Comparison of ENCODE assay signal across 21 mouse cellular contexts in genomic region chr9:54560831-54561601, GRCm38 (mm10). TPM values are rescaled to one million over a fixed set of nuclear protein-coding genes. Genes with fewer than 3 reads are reported as not detected.
DNase-seq lines count a peak whose midpoint lies in the region; ATAC-seq and TF ChIP-seq lines count a peak whose summit lies in the region.
"Had no signal": no experiment of that assay in that cellular context is flagged by ENCODE, and none has a peak within 500 bp of the region (broad histone marks: within the 10 kb centered on the region; RNA-seq: fewer than 3 reads in every experiment).

No protein-coding gene starts in this region.

- dilution Hi-C loops in CH12.LX (cut with MboI; ENCODE audit: extremely low pct_ligation_motif_present, extremely low pct_unique_long_range_greater_than_20kb, low sequenced_read_pairs), result no loop called here

- H3K4me2 ChIP-seq in forebrain, embryonic 14.5 days (ENCODE audit: low read length), result no peak overlapping the region
- H3K4me2 ChIP-seq in forebrain, postnatal 0 days (ENCODE audit: low read depth), result no peak overlapping the region
- peak overlapping the region; percentile 64; the same call in 1 of the 2 replicates for H3K4me2 ChIP-seq in hindbrain, embryonic 15.5 days
- H3K4me2 ChIP-seq in hindbrain, embryonic 14.5 days (replicated peaks), result no peak overlapping the region
- H3K4me2 ChIP-seq in CH12.LX (ENCODE audit: insufficient read depth, low read depth, poor library complexity, severe bottlenecking), result no peak overlapping the region

- H3K9ac ChIP-seq in forebrain, embryonic 14.5 days (ENCODE audit: low read length), result 0 out of 2 replicates have a peak overlapping the region, but pooled peaks have one; percentile 67
- no peak overlapping the region for H3K9ac ChIP-seq in forebrain, postnatal 0 days
- H3K9ac ChIP-seq in hindbrain, embryonic 15.5 days, result no peak overlapping the region
- H3K9ac ChIP-seq in hindbrain, embryonic 14.5 days, result no peak overlapping the region
- H3K9ac ChIP-seq in CH12.LX (ENCODE audit: insufficient read depth, low read depth) (no peak overlapping the region), MEL (ENCODE audit: control insufficient read depth, low read depth, low read length, poor library complexity, severe bottlenecking) (no peak overlapping the region)
- H3K9ac ChIP-seq: intestine, embryonic 15.5 days had no signal

- no peaks in the 10 kb centered on the region for H3K9me3 ChIP-seq in forebrain, embryonic 14.5 days (replicated peaks; ENCODE audit: control insufficient read depth, low read length)
- no peaks in the 10 kb centered on the region for H3K9me3 ChIP-seq in forebrain, postnatal 0 days (ENCODE audit: low read length)
- no peaks in the 10 kb centered on the region for H3K9me3 ChIP-seq in hindbrain, embryonic 15.5 days
- H3K9me3 ChIP-seq in hindbrain, embryonic 14.5 days (ENCODE audit: control insufficient read depth, low read length), result no peaks in the 10 kb centered on the region
- H3K9me3 ChIP-seq in CH12.LX (replicated peaks; ENCODE audit: low read length) (peaks cover 12% of the 10 kb centered on the region), MEL (replicated peaks; ENCODE audit: insufficient read depth, low read length) (no peaks in the 10 kb centered on the region)
- H3K9me3 ChIP-seq: embryonic facial prominence, embryonic 13.5 days; intestine, embryonic 15.5 days; limb, embryonic 12.5 days; liver, embryonic 12.5 days; stomach, embryonic 15.5 days had no signal

- DNase-seq in forebrain, embryonic 14.5 days (ENCODE audit: low spot score), result no peak
- DNase-seq in forebrain, postnatal 0 days, result no peak
- DNase-seq in hindbrain, embryonic 14.5 days (ENCODE audit: low spot score), result no peak
- DNase-seq in CH12.LX (ENCODE audit: extremely low read depth), result no peak
- no peak for DNase-seq in MEL (ENCODE audit: low read depth, low spot score)
- DNase-seq in spleen, postnatal 10 days (ENCODE audit: low spot score in 2 of 2), result no peak

- no peak for TF ChIP-seq POLR2A in CH12.LX (IDR thresholded peaks at IDR 0.05; ENCODE audit: low read depth, low read length)
- no peak for TF ChIP-seq POLR2A in MEL (IDR thresholded peaks at IDR 0.05; ENCODE audit: control insufficient read depth in 1 of 2, insufficient read depth in 1 of 2, low read depth in 1 of 2, low read length in 2 of 2, poor library complexity in 1 of 2)

- TF ChIP-seq EP300 in CH12.LX (IDR thresholded peaks at IDR 0.05; ENCODE audit: low read length) (no peak), MEL (IDR thresholded peaks at IDR 0.05; ENCODE audit: low read depth in 1 of 2, low read length in 2 of 2) (no peak)

- no peak overlapping the region for H3K4me3 ChIP-seq in forebrain, embryonic 14.5 days (ENCODE audit: low read depth, low read length)
- no peak overlapping the region for H3K4me3 ChIP-seq in forebrain, postnatal 0 days (ENCODE audit: low read depth, low read length)
- no peak overlapping the region for H3K4me3 ChIP-seq in hindbrain, embryonic 15.5 days
- no peak overlapping the region for H3K4me3 ChIP-seq in hindbrain, embryonic 14.5 days (replicated peaks; ENCODE audit: low read length)
- H3K4me3 ChIP-seq in CH12.LX (replicated peaks in 1 of 3; ENCODE audit: low read depth in 2 of 3, low read length in 2 of 3, poor library complexity in 1 of 3) (no peak overlapping the region), MEL (ENCODE audit: control insufficient read depth in 1 of 2, insufficient read depth in 1 of 2, low read depth in 2 of 2, low read length in 2 of 2) (no peak overlapping the region)

- H3K36me3 ChIP-seq in forebrain, embryonic 14.5 days (ENCODE audit: control insufficient read depth, insufficient read depth, low read length), result no peaks in the 10 kb centered on the region
- no peaks in the 10 kb centered on the region for H3K36me3 ChIP-seq in forebrain, postnatal 0 days (ENCODE audit: insufficient read depth)
- no peaks in the 10 kb centered on the region for H3K36me3 ChIP-seq in hindbrain, embryonic 15.5 days
- no peaks in the 10 kb centered on the region for H3K36me3 ChIP-seq in hindbrain, embryonic 14.5 days (replicated peaks; ENCODE audit: control insufficient read depth, insufficient read depth)
- H3K36me3 ChIP-seq in CH12.LX (replicated peaks in 1 of 2; ENCODE audit: control insufficient read depth in 1 of 2, insufficient read depth in 1 of 2, low read length in 1 of 2) (no peaks in the 10 kb centered on the region), MEL (ENCODE audit: control insufficient read depth in 1 of 2, insufficient read depth in 2 of 2, low read length in 2 of 2) (peaks cover 0 to 4% of the 10 kb centered on the region in 2 experiments; a peak in 2 of 4 replicates)
- H3K36me3 ChIP-seq: embryonic facial prominence, embryonic 13.5 days; intestine, embryonic 15.5 days; limb, embryonic 12.5 days; liver, embryonic 12.5 days; stomach, embryonic 15.5 days had no signal

- no peak for ATAC-seq in forebrain, embryonic 14.5 days
- no peak for ATAC-seq in forebrain, postnatal 0 days
- no peak for ATAC-seq in hindbrain, embryonic 15.5 days (ENCODE audit: low FRiP score, low read depth)
- ATAC-seq in hindbrain, embryonic 14.5 days (ENCODE audit: low FRiP score), result no peak

- no peak for TF ChIP-seq CTCF in forebrain, postnatal 0 days (IDR thresholded peaks at IDR 0.05; ENCODE audit: low read depth)
- TF ChIP-seq CTCF in CH12.LX (conservative IDR thresholded peaks at IDR 0.05 in 1 of 2, IDR thresholded peaks at IDR 0.05 in 1 of 2; ENCODE audit: low read depth in 2 of 2, low read length in 2 of 2), result no peak
- no peak for TF ChIP-seq CTCF in MEL (IDR thresholded peaks at IDR 0.05 in 2 of 3, conservative IDR thresholded peaks at IDR 0.05 in 1 of 3; ENCODE audit: control insufficient read depth in 1 of 3, insufficient read depth in 1 of 3, low read depth in 2 of 3, low read length in 3 of 3, poor library complexity in 1 of 3, severe bottlenecking in 1 of 3)

- in situ Hi-C loops in CH12.LX (cut with MboI; ENCODE audit: low pct_ligation_motif_present, low pct_unique_long_range_greater_than_20kb, low sequenced_read_pairs), result no loop called here

- WGBS in forebrain, embryonic 14.5 days, result 84% methylated on average over 8 of the region's 8 CpGs
- WGBS in forebrain, postnatal 0 days, result 85% methylated on average over 8 of the region's 8 CpGs
- 93% methylated on average over 8 of the region's 8 CpGs for WGBS in hindbrain, embryonic 15.5 days
- 87% methylated on average over 8 of the region's 8 CpGs for WGBS in hindbrain, embryonic 14.5 days

- H3K27me3 ChIP-seq in forebrain, embryonic 14.5 days (replicated peaks; ENCODE audit: control insufficient read depth, insufficient read depth, low read length), result no peaks in the 10 kb centered on the region
- no peaks in the 10 kb centered on the region for H3K27me3 ChIP-seq in forebrain, postnatal 0 days (ENCODE audit: insufficient read depth, low read length)
- no peaks in the 10 kb centered on the region for H3K27me3 ChIP-seq in hindbrain, embryonic 15.5 days
- no peaks in the 10 kb centered on the region for H3K27me3 ChIP-seq in hindbrain, embryonic 14.5 days (ENCODE audit: control insufficient read depth, insufficient read depth, low read length)
- H3K27me3 ChIP-seq in CH12.LX (replicated peaks), result no peaks in the 10 kb centered on the region
- H3K27me3 ChIP-seq in MEL (ENCODE audit: control insufficient read depth in 1 of 2, insufficient read depth in 2 of 2, low read length in 2 of 2), result no peaks in the 10 kb centered on the region
- H3K27me3 ChIP-seq: embryonic facial prominence, embryonic 13.5 days; intestine, embryonic 15.5 days; Patski; stomach, embryonic 15.5 days had no signal

- no peak for TF ChIP-seq RAD21 in CH12.LX (IDR thresholded peaks at IDR 0.05; ENCODE audit: low read depth, low read length)
- TF ChIP-seq RAD21 in MEL (IDR thresholded peaks at IDR 0.05; ENCODE audit: low read depth, low read length), result no peak

- peaks cover 6% of the 10 kb centered on the region; the same call in 1 of the 2 replicates for H3K4me1 ChIP-seq in forebrain, embryonic 14.5 days (ENCODE audit: control insufficient read depth, insufficient read depth, low read length)
- H3K4me1 ChIP-seq in forebrain, postnatal 0 days (ENCODE audit: insufficient read depth), result peaks cover 5% of the 10 kb centered on the region; the same call in 1 of the 2 replicates
- H3K4me1 ChIP-seq in hindbrain, embryonic 15.5 days (replicated peaks), result peaks cover 15% of the 10 kb centered on the region
- H3K4me1 ChIP-seq in hindbrain, embryonic 14.5 days (replicated peaks; ENCODE audit: control insufficient read depth, insufficient read depth, low read length), result no peaks in the 10 kb centered on the region; the same call in 1 of the 2 replicates
- H3K4me1 ChIP-seq in CH12.LX (ENCODE audit: control insufficient read depth in 1 of 2, insufficient read depth in 2 of 2) (peaks cover 7 to 28% of the 10 kb centered on the region in 2 experiments; a peak in 3 of 4 replicates), MEL (ENCODE audit: control insufficient read depth in 1 of 2, insufficient read depth in 2 of 2, low read length in 2 of 2) (peaks cover 10 to 11% of the 10 kb centered on the region in 2 experiments)

- H3K27ac ChIP-seq in forebrain, embryonic 14.5 days (ENCODE audit: low read depth, low read length), result no peak overlapping the region
- H3K27ac ChIP-seq in forebrain, postnatal 0 days (ENCODE audit: low read depth, low read length), result no peak overlapping the region
- no peak overlapping the region; the same call in 1 of the 2 replicates for H3K27ac ChIP-seq in hindbrain, embryonic 15.5 days (replicated peaks)
- no peak overlapping the region for H3K27ac ChIP-seq in hindbrain, embryonic 14.5 days
- H3K27ac ChIP-seq in CH12.LX (ENCODE audit: insufficient read depth, low read depth) (no peak overlapping the region), MEL (ENCODE audit: control insufficient read depth, low read depth, low read length) (no peak overlapping the region)
- H3K27ac ChIP-seq: embryonic facial prominence, embryonic 13.5 days; intestine, embryonic 15.5 days; limb, embryonic 12.5 days; liver, embryonic 12.5 days; stomach, embryonic 15.5 days had no signal

- H3K79me2 ChIP-seq in CH12.LX (replicated peaks; ENCODE audit: control insufficient read depth, extremely low read depth, insufficient read depth, poor library complexity, severe bottlenecking) (no peaks in the 10 kb centered on the region), MEL (ENCODE audit: control insufficient read depth, insufficient read depth, low read length, poor library complexity) (no peaks in the 10 kb centered on the region)

RNA-seq across cellular contexts. Expression of gene Cib2, which starts 1.0 kb away (rescaled TPM):
- polyA plus RNA-seq in forebrain, embryonic 14.5 days (2014; fragmentation: Nextera tagmentation; extraction: Ambion mirVana), result 42.7 and 43.4 TPM in 2 replicates
- 56.7 and 61.2 TPM in 2 replicates for total RNA-seq in forebrain, postnatal 0 days (2014; rRNA removed)
- 66.5 and 72.5 TPM in 2 replicates for polyA plus RNA-seq in forebrain, postnatal 0 days (2015; fragmentation: Nextera tagmentation; extraction: Ambion mirVana)
- 61.6 and 62.3 TPM in 2 replicates for polyA plus RNA-seq in hindbrain, embryonic 15.5 days (2015; fragmentation: Nextera tagmentation; extraction: Ambion mirVana)
- 67.3 and 69.4 TPM in 2 replicates for polyA plus RNA-seq in hindbrain, embryonic 14.5 days (2014; fragmentation: Nextera tagmentation; extraction: Ambion mirVana)
- 2.0 and 2.1 TPM in 2 replicates for total RNA-seq in CH12.LX (2012; rRNA removed)
- 3.3 and 3.4 TPM in 2 replicates for total RNA-seq in CH12.LX (2014; rRNA removed)
- polyA plus RNA-seq in CH12.LX (2012; ENCODE audit: insufficient read length, low read depth), result 2.3 and 3.5 TPM in 2 replicates
- total RNA-seq in MEL (2012; rRNA removed), result 5.0 and 7.3 TPM in 2 replicates
- polyA plus RNA-seq in MEL (2012; ENCODE audit: insufficient read depth in 1 of 2, insufficient read length in 2 of 2, low read depth in 1 of 2, low replicate concordance in 2 of 2, missing spikeins in 1 of 2), result 1 to 10 TPM in 1 of 2 experiments, not detected in 1; 9.0 TPM
- total RNA-seq: hematopoietic stem cell, adult 5-6 weeks; megakaryocyte-erythroid progenitor cell, adult 5-6 weeks had no signal

RNA-seq across cellular contexts. Expression of gene Sh2d7, which starts 22.2 kb away (rescaled TPM):
- 0.10 TPM in 2 replicates for polyA plus RNA-seq in forebrain, embryonic 14.5 days (2014; fragmentation: Nextera tagmentation; extraction: Ambion mirVana)
- not detected in 2 replicates for total RNA-seq in forebrain, postnatal 0 days (2014; rRNA removed)
- polyA plus RNA-seq in forebrain, postnatal 0 days (2015; fragmentation: Nextera tagmentation; extraction: Ambion mirVana), result 0.05 TPM in 1 of 2 replicates, not detected in the other
- polyA plus RNA-seq in hindbrain, embryonic 15.5 days (2015; fragmentation: Nextera tagmentation; extraction: Ambion mirVana), result 0.09 TPM in 1 of 2 replicates, not detected in the other
- polyA plus RNA-seq in hindbrain, embryonic 14.5 days (2014; fragmentation: Nextera tagmentation; extraction: Ambion mirVana), result not detected in 2 replicates
- total RNA-seq in CH12.LX (2012; rRNA removed) (0.81 and 0.84 TPM in 2 replicates), CH12.LX (2014; rRNA removed) (0.83 and 0.90 TPM in 2 replicates), MEL (2012; rRNA removed) (0.04 TPM in 1 of 2 replicates, not detected in the other)
- polyA plus RNA-seq in CH12.LX (2012; ENCODE audit: insufficient read length, low read depth) (0.52 and 0.56 TPM in 2 replicates), MEL (2012; ENCODE audit: insufficient read depth in 1 of 2, insufficient read length in 2 of 2, low read depth in 1 of 2, low replicate concordance in 2 of 2, missing spikeins in 1 of 2) (not detected)
- total RNA-seq: adrenal gland, postnatal 14 days; heart, adult 8-10 months; hematopoietic stem cell, adult 5-6 weeks; layer of hippocampus, postnatal 10 days; megakaryocyte-erythroid progenitor cell, adult 5-6 weeks had no signal
- polyA plus RNA-seq: activated CD4-positive, CD25-positive, alpha-beta regulatory T cell, adult 4 months; embryonic facial prominence, embryonic 13.5 days; heart, embryonic 16.5 days; intestine, embryonic 15.5 days; limb, embryonic 12.5 days; liver, embryonic 12.5 days; neural tube, embryonic 11.5 days; stomach, embryonic 15.5 days had no signal

RNA-seq across cellular contexts. Expression of gene Idh3a, which starts 25.1 kb away (rescaled TPM):
- polyA plus RNA-seq in forebrain, embryonic 14.5 days (2014; fragmentation: Nextera tagmentation; extraction: Ambion mirVana), result 141 and 175 TPM in 2 replicates
- 94.6 and 100 TPM in 2 replicates for total RNA-seq in forebrain, postnatal 0 days (2014; rRNA removed)
- 171 and 183 TPM in 2 replicates for polyA plus RNA-seq in forebrain, postnatal 0 days (2015; fragmentation: Nextera tagmentation; extraction: Ambion mirVana)
- 159 and 160 TPM in 2 replicates for polyA plus RNA-seq in hindbrain, embryonic 15.5 days (2015; fragmentation: Nextera tagmentation; extraction: Ambion mirVana)
- 166 and 198 TPM in 2 replicates for polyA plus RNA-seq in hindbrain, embryonic 14.5 days (2014; fragmentation: Nextera tagmentation; extraction: Ambion mirVana)
- total RNA-seq in CH12.LX (2012; rRNA removed), result 102 and 135 TPM in 2 replicates
- total RNA-seq in CH12.LX (2014; rRNA removed), result 192 and 198 TPM in 2 replicates
- polyA plus RNA-seq in CH12.LX (2012; ENCODE audit: insufficient read length, low read depth), result 178 and 186 TPM in 2 replicates
- 160 and 170 TPM in 2 replicates for total RNA-seq in MEL (2012; rRNA removed)
- polyA plus RNA-seq in MEL (2012; ENCODE audit: insufficient read depth in 1 of 2, insufficient read length in 2 of 2, low read depth in 1 of 2, low replicate concordance in 2 of 2, missing spikeins in 1 of 2), result 100 to 1,000 TPM; 205 to 282 TPM

RNA-seq across cellular contexts. Expression of gene Dmxl2, which starts 59.6 kb away (rescaled TPM):
- 39.5 and 53.7 TPM in 2 replicates for polyA plus RNA-seq in forebrain, embryonic 14.5 days (2014; fragmentation: Nextera tagmentation; extraction: Ambion mirVana)
- 108 and 129 TPM in 2 replicates for total RNA-seq in forebrain, postnatal 0 days (2014; rRNA removed)
- polyA plus RNA-seq in forebrain, postnatal 0 days (2015; fragmentation: Nextera tagmentation; extraction: Ambion mirVana), result 23.6 and 39.7 TPM in 2 replicates
- polyA plus RNA-seq in hindbrain, embryonic 15.5 days (2015; fragmentation: Nextera tagmentation; extraction: Ambion mirVana), result 56.0 and 59.9 TPM in 2 replicates
- polyA plus RNA-seq in hindbrain, embryonic 14.5 days (2014; fragmentation: Nextera tagmentation; extraction: Ambion mirVana), result 71.2 and 71.8 TPM in 2 replicates
- total RNA-seq in CH12.LX (2012; rRNA removed) (20.1 and 23.7 TPM in 2 replicates), CH12.LX (2014; rRNA removed) (21.8 and 24.2 TPM in 2 replicates), MEL (2012; rRNA removed) (6.1 and 6.9 TPM in 2 replicates)
- polyA plus RNA-seq in CH12.LX (2012; ENCODE audit: insufficient read length, low read depth) (22.5 and 26.6 TPM in 2 replicates), MEL (2012; ENCODE audit: insufficient read depth in 1 of 2, insufficient read length in 2 of 2, low read depth in 1 of 2, low replicate concordance in 2 of 2, missing spikeins in 1 of 2) (100 to 1,000 TPM in 1 of 2 experiments, 1 to 10 TPM in 1; 9.1 to 238 TPM)
